Mouse (Mus musculus): ENCODE measurements at regions not wholly inside any gene's neighbourhood (a gene's known extent, or its start where the extent isn't known, plus 50 kb on each side); places are given as distances from the start of the nearest gene placed in this dataset.

DNA sequence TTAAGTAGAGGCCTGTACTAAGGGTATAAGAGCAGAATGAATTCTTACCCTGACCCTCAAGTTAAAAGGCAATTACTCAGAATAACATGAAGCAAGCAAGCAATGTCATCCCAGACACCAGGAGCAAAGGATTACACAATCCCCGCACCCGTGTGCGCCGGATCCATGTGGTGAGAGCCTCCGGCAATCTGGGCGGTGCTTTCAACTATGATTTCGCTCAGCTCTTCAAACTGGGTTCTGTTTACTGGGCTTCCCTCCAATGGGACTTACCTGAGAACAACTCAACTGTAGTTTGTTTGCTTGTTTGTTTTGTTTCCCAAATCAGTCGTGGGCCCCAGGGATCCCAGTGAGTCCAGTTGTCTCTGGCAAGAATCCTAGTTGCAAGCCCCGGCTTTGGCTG lies 133.8 kb upstream of the Man2a1 start:
- TF ChIP-seq POLR2A (IDR thresholded peaks at IDR 0.05; ENCODE audit: borderline replicate concordance, control insufficient read depth, low read depth, low read length): no peak
- no peak for TF ChIP-seq CTCF (IDR thresholded peaks at IDR 0.05; ENCODE audit: control insufficient read depth, insufficient read depth, low read length)

Data from bone marrow, adult 2 months (tissue).